Comparison of ENCODE assay signal across 9 mouse cellular contexts in the genomic region with DNA sequence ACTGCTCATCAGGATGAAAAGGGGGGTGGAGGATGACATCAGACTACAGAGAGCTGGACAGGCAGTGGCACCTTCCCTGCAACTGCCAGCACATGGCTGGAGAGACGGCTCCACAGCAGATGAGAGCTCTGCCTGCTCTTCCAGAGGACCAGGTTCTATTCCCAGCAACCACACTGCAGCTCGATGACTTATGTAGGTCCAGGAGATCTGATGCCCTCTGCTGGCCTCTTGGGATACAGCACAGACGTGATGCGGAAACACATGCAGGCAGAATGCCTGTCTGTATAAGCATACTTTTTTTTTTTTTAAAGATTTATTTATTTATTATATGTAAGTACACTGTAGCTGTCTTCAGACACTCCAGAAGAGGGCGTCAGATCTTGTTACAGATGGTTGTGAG. TPM values are rescaled to one million over a fixed set of nuclear protein-coding genes. Genes with fewer than 3 reads are reported as not detected.
DNase-seq lines count a peak whose midpoint lies in the region; ATAC-seq lines count a peak whose summit lies in the region.
"Had no signal": no experiment of that assay in that cellular context is flagged by ENCODE, and none has a peak within 500 bp of the region (broad histone marks: within the 10 kb centered on the region; RNA-seq: fewer than 3 reads in every experiment).

No protein-coding gene starts in this region.

- H3K4me3 ChIP-seq in liver, embryonic 11.5 days (ENCODE audit: low read depth, low read length) = no peak overlapping the region
- H3K4me3 ChIP-seq: heart, embryonic 13.5 days had no signal

- H3K36me3 ChIP-seq in liver, embryonic 11.5 days (ENCODE audit: control insufficient read depth, insufficient read depth, low read length) = no peaks in the 10 kb centered on the region; the same call in 1 of the 2 replicates

- 66% methylated on average over 4 of the region's 5 CpGs for WGBS in liver, embryonic 11.5 days

- no peaks in the 10 kb centered on the region for H3K9me3 ChIP-seq in liver, embryonic 11.5 days (ENCODE audit: control insufficient read depth, low read length)
- H3K9me3 ChIP-seq: heart, embryonic 13.5 days had no signal

- H3K27ac ChIP-seq in liver, embryonic 11.5 days (ENCODE audit: low read depth, low read length) = no peak overlapping the region
- H3K27ac ChIP-seq: heart, embryonic 13.5 days had no signal

- no peak; the same call in 1 of the 2 replicates for ATAC-seq in liver, embryonic 11.5 days (replicated peaks; ENCODE audit: low FRiP score)
- ATAC-seq in erythroid progenitor cell, adult 5-6 weeks (replicated peaks; ENCODE audit: low FRiP score, poor library complexity, severe bottlenecking) = peak; percentile 66; the same call in 1 of the 2 replicates

- peaks cover 5% of the 10 kb centered on the region for H3K4me1 ChIP-seq in liver, embryonic 11.5 days (replicated peaks; ENCODE audit: control insufficient read depth, insufficient read depth, low read length)
- H3K4me1 ChIP-seq: heart, embryonic 13.5 days had no signal

- H3K4me2 ChIP-seq in liver, embryonic 11.5 days = no peak overlapping the region
- H3K4me2 ChIP-seq: heart, embryonic 13.5 days had no signal

- no peaks in the 10 kb centered on the region for H3K27me3 ChIP-seq in liver, embryonic 11.5 days (replicated peaks; ENCODE audit: control insufficient read depth, insufficient read depth, low read length)
- H3K27me3 ChIP-seq: heart, embryonic 13.5 days had no signal

- peak; percentile 53 for DNase-seq in adrenal gland, postnatal 14 days
- no peak for DNase-seq in adrenal gland, adult 18-20 months (ENCODE audit: low spot score in 2 of 2)
- peak; percentile 48 for DNase-seq in liver
- DNase-seq in liver, embryonic 11.5 days (ENCODE audit: low spot score) = no peak
- DNase-seq in thymus, adult 18-20 months = peak; percentile 26 to 45
- no peak for DNase-seq in Muller cell, postnatal 12 days (ENCODE audit: inconsistent ontology term)
- DNase-seq in right cerebral cortex, postnatal 4 days = no peak

- no peak overlapping the region for H3K9ac ChIP-seq in liver, embryonic 11.5 days (ENCODE audit: low read depth, low read length)
- H3K9ac ChIP-seq: heart, embryonic 13.5 days had no signal

RNA-seq across cellular contexts. Expression of gene Zfp335, which starts 6.8 kb away (rescaled TPM):
- 17.3 and 19.4 TPM in 2 replicates for total RNA-seq in adrenal gland, postnatal 14 days (2021)
- 10 to 100 TPM; 20.9 to 22.4 TPM for total RNA-seq in adrenal gland, adult 18-20 months (2021)
- 15.0 TPM in 2 replicates for polyA plus RNA-seq in liver, embryonic 11.5 days (2014; fragmentation: Nextera tagmentation; extraction: Ambion mirVana)
- total RNA-seq in erythroid progenitor cell, adult 5-6 weeks (2015; ENCODE audit: low replicate concordance) = 25.2 and 25.6 TPM in 2 replicates
- 14.9 and 16.3 TPM in 2 replicates for total RNA-seq in erythroid progenitor cell, adult 5-6 weeks (2017; ENCODE audit: low replicate concordance)

RNA-seq across cellular contexts. Expression of gene Mmp9, which starts 22.3 kb away (rescaled TPM):
- 1.7 and 2.0 TPM in 2 replicates for total RNA-seq in adrenal gland, postnatal 14 days (2021)
- 1 to 10 TPM in 1 of 2 experiments, under 1 TPM in 1; 0.89 to 2.7 TPM for total RNA-seq in adrenal gland, adult 18-20 months (2021)
- 0.66 and 1.9 TPM in 2 replicates for polyA plus RNA-seq in liver, embryonic 11.5 days (2014; fragmentation: Nextera tagmentation; extraction: Ambion mirVana)
- 41.1 and 44.7 TPM in 2 replicates for total RNA-seq in erythroid progenitor cell, adult 5-6 weeks (2015; ENCODE audit: low replicate concordance)
- total RNA-seq in erythroid progenitor cell, adult 5-6 weeks (2017; ENCODE audit: low replicate concordance) = 21.5 and 25.3 TPM in 2 replicates

RNA-seq across cellular contexts. Expression of gene Pcif1, which starts 39.2 kb away (rescaled TPM):
- 42.3 and 54.0 TPM in 2 replicates for total RNA-seq in adrenal gland, postnatal 14 days (2021)
- total RNA-seq in adrenal gland, adult 18-20 months (2021) = 10 to 100 TPM; 35.1 to 48.6 TPM
- polyA plus RNA-seq in liver, embryonic 11.5 days (2014; fragmentation: Nextera tagmentation; extraction: Ambion mirVana) = 63.9 and 67.5 TPM in 2 replicates
- total RNA-seq in erythroid progenitor cell, adult 5-6 weeks (2015; ENCODE audit: low replicate concordance) = 57.7 and 71.3 TPM in 2 replicates
- 36.3 and 42.7 TPM in 2 replicates for total RNA-seq in erythroid progenitor cell, adult 5-6 weeks (2017; ENCODE audit: low replicate concordance)

RNA-seq across cellular contexts. Expression of gene Slc12a5, which starts 42.3 kb away (rescaled TPM):
- total RNA-seq in adrenal gland, postnatal 14 days (2021) = 8.4 and 8.7 TPM in 2 replicates
- 1 to 10 TPM; 5.2 to 9.0 TPM for total RNA-seq in adrenal gland, adult 18-20 months (2021)
- 0.55 and 0.70 TPM in 2 replicates for polyA plus RNA-seq in liver, embryonic 11.5 days (2014; fragmentation: Nextera tagmentation; extraction: Ambion mirVana)
- not detected in 2 replicates for total RNA-seq in erythroid progenitor cell, adult 5-6 weeks (2015; ENCODE audit: low replicate concordance)
- total RNA-seq in erythroid progenitor cell, adult 5-6 weeks (2017; ENCODE audit: low replicate concordance) = not detected in 2 replicates

Comparison
In these comparisons a context has a peak if more than half of its experiments do, and no peak if none do; other contexts are left out.
1. DNase-seq: peak in adrenal gland, postnatal 14 days (single experiment), liver (single experiment) and thymus, adult 18-20 months (2 of 2); none in adrenal gland, adult 18-20 months (0 of 2), liver, embryonic 11.5 days (single experiment), Muller cell, postnatal 12 days (single experiment) and right cerebral cortex, postnatal 4 days (single experiment).